Mouse (Mus musculus) CD4-positive naive resting alpha-beta T cell, adult 57 days (primary cell): Measurements from ENCODE around the gene Gm11273. TPM values are rescaled to one million over a fixed set of nuclear protein-coding genes. Genes with fewer than 3 reads are reported as not detected.

Experiments
- total RNA-seq: library from RNA; stranded (reverse); gene quantifications from one replicate; pipeline ENCODE4 v1.2.4, GENCODE M21; 2023

Gene Gm11273
- total RNA-seq = 17.7 TPM

DNA sequence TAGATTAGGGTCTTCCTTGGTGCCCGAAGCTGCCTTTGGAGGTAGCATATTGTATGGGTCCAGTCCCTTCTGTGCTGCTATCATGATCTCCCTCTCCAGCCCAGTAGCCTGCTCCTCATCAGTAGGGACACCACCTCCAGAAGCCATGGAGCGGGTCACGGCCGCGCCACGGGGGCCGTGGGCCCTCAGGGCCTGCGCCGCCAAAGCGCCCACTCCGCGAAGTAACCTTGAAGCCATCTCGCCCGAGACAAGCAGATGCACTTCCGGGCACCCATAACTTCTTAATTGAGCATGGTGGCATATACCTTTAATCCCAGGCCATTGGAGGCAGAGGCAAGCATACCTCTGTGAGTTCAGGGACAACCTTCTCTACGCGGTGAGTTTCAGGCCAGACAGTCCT lies at the start of gene Gm11273:
Gene Gm11273, minus strand, starts transcription at position 237 of the 400 bp plus-strand sequence.

DNA sequence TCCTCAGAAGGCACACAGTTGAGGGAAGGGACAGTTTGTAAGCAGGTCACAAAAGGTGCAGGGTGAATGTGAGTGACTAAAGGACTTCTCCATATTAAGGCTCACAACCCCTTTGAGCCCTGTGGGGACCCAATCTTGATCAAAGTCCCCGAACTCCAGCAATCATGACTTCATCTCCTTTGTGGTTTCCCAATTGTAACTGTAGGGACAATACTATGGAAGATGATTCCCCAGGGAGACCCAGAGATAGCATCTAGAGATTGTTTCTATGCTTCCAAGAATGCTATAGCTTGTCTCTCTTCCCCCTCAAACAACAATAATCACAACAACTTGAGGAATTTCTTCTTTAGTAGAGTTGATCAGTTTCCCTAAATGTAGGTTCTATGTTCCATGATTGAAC lies 41.5 kb upstream of the Gm11273 start, which contains the start of gene Olfr1366:
Gene Olfr1366, minus strand, starts transcription at position 101 of the 400 bp plus-strand sequence.

DNA sequence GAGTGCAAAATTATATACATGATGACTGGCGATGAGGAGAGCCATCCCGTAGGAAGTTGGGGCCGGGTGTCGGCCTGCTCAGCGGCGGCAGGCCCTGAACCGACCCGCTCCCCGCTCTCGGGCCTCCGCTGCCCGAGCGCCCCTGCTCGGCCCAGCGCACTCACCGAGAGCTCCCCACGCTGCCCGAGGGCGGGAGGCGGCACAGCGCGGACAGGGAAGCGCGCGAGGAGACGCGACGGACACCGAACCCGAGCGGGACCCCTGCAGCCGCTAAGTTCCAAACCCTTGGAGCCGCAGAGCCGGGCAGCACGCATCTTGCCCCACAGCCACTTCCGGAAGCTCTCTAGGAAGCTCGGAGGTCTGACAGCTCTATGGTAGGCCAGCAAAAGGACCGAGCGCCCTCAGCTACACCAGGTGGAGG lies 29.6 kb upstream of the Gm11273 start, which contains the start of gene Zkscan8:
Gene Zkscan8, minus strand, starts transcription at position 340 of the 421 bp plus-strand sequence.

DNA sequence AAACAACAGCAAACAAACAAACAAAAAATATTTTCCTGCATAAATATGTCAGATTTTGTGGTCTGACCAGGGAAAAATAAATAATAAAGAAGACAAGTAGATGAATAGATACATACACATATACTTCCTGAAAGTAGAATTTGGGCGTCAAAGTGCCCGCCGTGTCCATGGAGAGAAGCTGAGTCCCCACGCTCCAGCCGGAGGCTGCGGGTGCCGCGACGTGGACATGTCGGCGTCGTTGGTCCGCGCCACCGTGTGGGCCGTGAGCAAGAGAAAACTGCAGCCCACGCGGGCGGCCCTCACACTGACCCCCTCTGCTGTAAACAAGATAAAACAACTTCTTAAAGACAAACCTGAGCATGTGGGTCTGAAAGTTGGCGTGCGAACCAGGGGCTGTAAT lies 6.1 kb downstream of the Gm11273 start, which contains the start of gene AK157302:
Gene AK157302, plus strand, starts transcription at position 144 of the 400 bp plus-strand sequence.

GRCm38 (mm10) chr13:21478759-21479670 lies 22.2 kb downstream of the Gm11273 start, which contains the start of the genes Zkscan4 and Gm10065:
Gene Zkscan4 (plus strand): TSS chr13:21478907.
Gene Gm10065 (minus strand): TSS chr13:21479441.

DNA sequence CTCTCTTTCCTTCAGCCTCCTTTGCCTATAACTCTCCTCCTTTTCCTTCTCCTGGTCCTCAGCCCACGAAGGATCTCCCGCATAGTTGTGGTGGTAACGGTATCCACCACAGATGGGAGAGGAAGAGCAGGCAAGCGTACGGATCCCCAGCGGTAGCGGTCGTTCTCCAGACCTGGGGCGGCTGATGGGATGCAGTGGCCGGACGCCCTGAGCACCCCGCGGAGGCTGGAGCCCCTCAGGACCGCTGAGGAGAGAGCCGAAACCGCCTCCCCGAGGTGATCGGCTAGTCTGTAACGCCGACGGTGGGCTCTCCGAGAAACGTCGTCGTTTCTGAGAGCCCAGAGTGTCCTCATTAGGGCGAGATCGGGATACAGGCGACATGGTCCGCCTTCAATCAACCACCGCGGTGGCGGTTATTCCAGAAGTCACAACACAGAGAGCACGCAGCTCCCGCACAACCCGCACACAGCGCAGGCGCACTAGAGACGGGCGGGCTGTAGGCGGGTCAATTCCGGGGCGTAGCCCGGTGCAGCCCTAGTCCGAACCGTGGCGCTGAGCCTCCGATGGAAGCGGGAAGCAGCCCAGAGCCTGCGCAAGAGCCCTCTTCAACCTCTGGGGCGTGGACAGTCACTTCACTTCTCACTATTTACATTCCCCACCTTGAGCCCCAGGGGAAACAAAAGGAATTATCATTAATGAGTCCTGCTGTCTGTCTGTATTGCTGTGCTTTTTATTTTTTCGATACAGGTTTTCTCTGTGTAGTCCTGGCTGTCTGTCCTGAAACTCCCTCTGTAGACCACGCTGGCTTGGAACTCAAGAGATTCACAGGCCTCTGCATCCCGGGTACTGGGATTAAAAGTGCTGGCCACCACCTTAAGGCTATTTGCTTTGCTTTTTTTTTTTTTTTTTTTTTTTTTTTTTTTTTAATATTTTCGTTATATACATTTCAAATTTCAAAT lies 32.9 kb downstream of the Gm11273 start, which contains the start of gene Nkapl:
Gene Nkapl, minus strand, starts transcription at position 449 of the 959 bp plus-strand sequence.

GRCm38 (mm10) chr13:21453449-21453848 lies 47.8 kb downstream of the Gm11273 start, which contains the start of gene Zscan26:
Gene Zscan26 (minus strand): TSS chr13:21453730.

Other genes with a start within 250 kb of the Gm11273 start
- not detected for gene Gpx5, start 208.7 kb downstream of the Gm11273 start, total RNA-seq
- gene Gpx6, start 189.3 kb downstream of the Gm11273 start, total RNA-seq = not detected
- not detected for gene Olfr1367, start 154.5 kb downstream of the Gm11273 start, total RNA-seq
- 6.0 TPM for gene Zscan12, start 138.6 kb downstream of the Gm11273 start, total RNA-seq
- 57.3 TPM for gene Zkscan3, start 98.7 kb downstream of the Gm11273 start, total RNA-seq
- not detected for gene Pgbd1, start 60.4 kb downstream of the Gm11273 start, total RNA-seq
- 58.2 TPM for gene Zscan26, start 47.7 kb downstream of the Gm11273 start, total RNA-seq
- gene Nkapl, start 32.9 kb downstream of the Gm11273 start, total RNA-seq = not detected
- gene Zkscan4, start 22.5 kb downstream of the Gm11273 start, total RNA-seq = not detected
- gene Gm10065, start 22.0 kb downstream of the Gm11273 start, total RNA-seq = not detected
- 5.1 TPM for gene AK157302, start 6.2 kb downstream of the Gm11273 start, total RNA-seq
- gene Zkscan8, start 29.7 kb upstream of the Gm11273 start, total RNA-seq = 9.6 TPM
- not detected for gene Olfr1366, start 41.4 kb upstream of the Gm11273 start, total RNA-seq
- gene Olfr1535, start 58.5 kb upstream of the Gm11273 start, total RNA-seq = not detected
- not detected for gene Olfr1364, start 80.3 kb upstream of the Gm11273 start, total RNA-seq
- not detected for gene Olfr1362, start 112.6 kb upstream of the Gm11273 start, total RNA-seq
- gene Olfr11, start 141.1 kb upstream of the Gm11273 start, total RNA-seq = not detected
- not detected for gene Olfr1361, start 162.0 kb upstream of the Gm11273 start, total RNA-seq
- gene Olfr1360, start 176.0 kb upstream of the Gm11273 start, total RNA-seq = not detected
- gene Olfr1359, start 196.7 kb upstream of the Gm11273 start, total RNA-seq = not detected
- gene Hist1h2bl, start 214.7 kb upstream of the Gm11273 start, total RNA-seq = 28.4 TPM
- 48.8 TPM for gene Hist1h2ai, start 215.0 kb upstream of the Gm11273 start, total RNA-seq
- 99.8 TPM for gene Hist1h3h, start 216.2 kb upstream of the Gm11273 start, total RNA-seq
- gene Hist1h2bm, start 220.6 kb upstream of the Gm11273 start, total RNA-seq = 6.3 TPM
- gene Hist1h4j, start 233.6 kb upstream of the Gm11273 start, total RNA-seq = 11.9 TPM
- gene Hist1h4k, start 249.1 kb upstream of the Gm11273 start, total RNA-seq = 339 TPM